Mouse (Mus musculus): ENCODE results near the gene Pmel. TPM values are rescaled to one million over a fixed set of nuclear protein-coding genes. Genes with fewer than 3 reads are reported as not detected.
A peak's percentile ranks its signal among the peaks of the same experiment; 100 is the strongest.

The Pmel gene
- polyA plus RNA-seq, 1 experiment from 2014 or later, result 2.3 TPM

DNA sequence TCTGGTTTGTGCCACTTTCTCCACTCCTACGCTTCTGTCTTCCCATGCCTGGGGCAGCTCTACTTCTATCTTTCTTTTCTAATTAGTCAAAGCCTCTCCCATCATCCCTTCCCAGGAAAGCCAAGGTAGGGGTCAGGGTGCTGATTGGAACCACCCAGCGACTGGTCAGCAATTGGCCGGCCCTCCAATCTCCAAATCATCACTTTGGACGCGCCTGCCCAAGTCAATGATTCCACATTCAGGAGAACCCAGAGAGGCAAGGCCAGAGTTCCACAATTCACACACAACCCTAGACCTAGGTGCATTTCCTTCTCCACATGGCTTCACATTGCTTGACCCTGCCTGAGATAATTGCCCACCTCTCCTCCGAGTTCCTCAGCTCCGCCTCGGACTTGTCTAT, 40.2 kb downstream of the Pmel start:
- Histone ChIP-seq H3K27ac (no peak overlapping the region; the same call in 1 of the 2 replicates), H3K4me3 (peak overlapping the region; percentile 74), H3K4me1 (peaks cover 21% of the 10 kb centered on the region), H3K36me3 (no peaks in the 10 kb centered on the region), H3K9me3 (no peaks in the 10 kb centered on the region), H3K4me2 (replicated peaks) (peak overlapping the region; percentile 89), H3K9ac (peak overlapping the region; percentile 84), H3K27me3 (peaks cover 13% of the 10 kb centered on the region)
- WGBS, result 20% methylated on average over 8 of the region's 8 CpGs
- no peak for ATAC-seq (ENCODE audit: low FRiP score, low read depth)

DNA sequence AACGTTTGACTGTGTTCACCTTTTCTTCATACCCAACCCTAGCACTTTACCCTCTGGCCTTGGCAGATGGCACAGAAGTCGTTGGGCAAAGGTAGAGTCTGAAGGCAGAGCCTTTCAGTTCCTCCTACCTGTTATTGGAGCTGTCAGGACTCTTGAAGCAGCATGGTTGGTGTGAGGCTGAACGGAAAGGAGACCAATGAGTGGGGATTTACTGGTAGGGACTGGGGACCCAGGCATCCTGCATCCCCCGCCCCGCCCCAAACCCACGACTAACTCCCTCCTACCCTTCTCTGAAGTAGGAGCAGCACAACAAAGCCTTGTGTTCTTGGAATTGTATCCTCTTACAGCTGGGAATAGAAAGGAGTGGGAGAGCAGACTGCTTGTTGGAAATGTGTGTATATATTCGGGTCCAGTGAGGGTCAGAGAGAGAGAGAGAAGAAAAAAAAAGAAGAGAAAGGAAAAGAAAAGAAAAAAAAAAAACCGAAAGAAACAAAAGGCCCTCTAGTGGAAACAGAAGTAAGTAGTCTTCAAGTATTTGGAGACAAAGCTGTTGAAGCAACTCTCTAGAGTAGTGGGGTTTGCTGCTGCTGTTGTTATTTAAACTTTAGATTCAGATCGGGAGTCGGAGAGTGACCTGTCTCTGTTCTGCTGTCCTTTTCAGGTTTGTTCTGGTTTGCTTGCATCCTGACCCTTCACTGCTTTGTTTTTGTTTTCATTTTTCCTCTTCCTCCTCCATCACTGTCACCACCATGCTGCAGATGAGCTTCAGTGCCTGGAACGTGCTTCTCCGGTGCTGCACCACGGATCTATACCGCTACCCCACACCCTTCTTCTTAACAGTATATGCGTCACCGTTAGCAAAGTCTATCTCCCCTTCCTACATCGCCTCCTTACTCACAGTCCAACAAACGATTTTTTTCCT, 40.9 kb downstream of the Pmel start, which contains the start of gene Dgka:
Dgka (minus strand) TSS at position 176 of the 922 bp plus-strand sequence.
- peak within 1 kb of the TSS; percentile 49 for H3K27ac ChIP-seq
- H3K4me2 ChIP-seq (replicated peaks), result peak within 1 kb of the TSS; percentile 89
- no peak for ATAC-seq (ENCODE audit: low FRiP score, low read depth)

DNA sequence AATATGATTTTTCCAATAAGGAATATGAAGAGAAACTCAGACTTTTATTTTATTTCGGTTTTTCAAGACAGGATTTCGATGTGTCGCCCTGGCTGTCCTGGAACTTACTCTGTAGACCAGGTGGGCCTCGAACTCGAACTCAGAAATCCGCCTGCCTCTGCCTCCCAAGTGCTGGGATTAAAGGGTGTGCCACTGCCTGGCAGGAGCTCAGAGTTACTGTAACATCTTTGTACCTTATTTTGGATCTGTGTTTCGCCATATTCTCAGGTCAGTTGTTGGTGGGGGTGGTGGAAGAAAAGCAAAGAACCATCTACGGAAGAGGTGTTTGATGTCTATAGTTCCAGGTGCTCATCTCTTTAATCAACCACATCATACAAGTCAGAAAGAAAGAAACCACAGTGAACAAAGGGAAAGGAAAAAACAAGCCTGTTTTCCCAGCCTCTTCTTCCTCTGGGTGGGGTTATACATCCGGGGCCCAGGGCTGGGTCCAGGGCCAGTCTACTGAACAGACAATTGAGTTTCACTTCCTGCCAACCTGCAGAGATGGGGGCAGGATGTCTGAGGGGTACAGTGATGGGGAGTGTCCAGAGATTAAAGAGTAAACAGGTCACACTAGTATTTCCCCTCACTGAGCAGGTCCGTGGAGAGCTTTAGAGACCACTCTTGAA, 42.1 kb downstream of the Pmel start:
- Histone ChIP-seq H3K4me1 (peaks cover 36% of the 10 kb centered on the region), H3K9ac (no peak overlapping the region), H3K4me2 (replicated peaks) (no peak overlapping the region), H3K27ac (no peak overlapping the region), H3K36me3 (no peaks in the 10 kb centered on the region; the same call in 1 of the 2 replicates), H3K27me3 (peaks cover 13% of the 10 kb centered on the region), H3K4me3 (no peak overlapping the region), H3K9me3 (no peaks in the 10 kb centered on the region)
- no peak for ATAC-seq (ENCODE audit: low FRiP score, low read depth)
- 92% methylated on average over 10 of the region's 10 CpGs for WGBS

More for the DNA sequence above, 40.9 kb downstream of the Pmel start, which contains the start of gene Dgka:
- peak within 1 kb of the TSS; percentile 84 for H3K9ac ChIP-seq
- peaks cover 28% of the 10 kb centered on the region for H3K4me1 ChIP-seq
- H3K36me3 ChIP-seq, result no peaks in the 10 kb centered on the region
- H3K4me3 ChIP-seq, result peak within 1 kb of the TSS; percentile 74
- H3K27me3 ChIP-seq, result peaks cover 13% of the 10 kb centered on the region
- no peaks in the 10 kb centered on the region for H3K9me3 ChIP-seq
- WGBS, result 24% methylated on average over 18 of the region's 18 CpGs

DNA sequence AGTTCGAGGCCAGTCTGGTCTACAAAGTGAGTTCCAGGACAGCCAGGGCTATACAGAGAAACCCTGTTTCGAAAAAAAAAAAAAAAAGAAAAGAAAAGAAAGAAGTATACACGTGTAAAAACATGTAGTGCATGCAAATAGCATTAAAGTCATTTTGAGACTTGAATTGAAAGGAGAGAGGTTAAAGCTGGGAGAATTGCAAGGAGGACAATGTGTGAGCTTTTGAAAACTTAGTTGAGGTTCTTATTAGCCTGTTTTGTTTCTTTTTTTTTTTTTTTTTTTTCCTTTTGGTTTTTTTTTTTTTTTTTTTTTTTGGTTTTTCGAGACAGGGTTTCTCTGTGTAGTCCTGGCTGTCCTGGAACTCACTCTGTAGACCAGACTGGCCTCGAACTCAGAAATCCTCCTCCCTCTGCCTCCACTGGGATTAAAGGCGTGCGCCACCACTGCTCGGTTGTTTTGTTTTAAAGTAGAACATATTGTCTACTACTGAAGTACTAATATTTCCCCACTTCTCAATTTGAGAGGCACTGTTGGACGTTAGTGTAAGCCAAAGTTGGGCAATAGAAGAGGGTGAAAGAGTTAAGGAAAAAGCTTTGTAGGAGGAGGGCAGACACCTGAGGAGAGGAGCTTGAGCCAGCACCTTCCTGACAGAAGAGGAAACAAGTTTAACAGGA, 43.1 kb downstream of the Pmel start:
- WGBS, result 38% methylated on average over 9 of the region's 9 CpGs
- no peak for ATAC-seq (ENCODE audit: low FRiP score, low read depth)

DNA sequence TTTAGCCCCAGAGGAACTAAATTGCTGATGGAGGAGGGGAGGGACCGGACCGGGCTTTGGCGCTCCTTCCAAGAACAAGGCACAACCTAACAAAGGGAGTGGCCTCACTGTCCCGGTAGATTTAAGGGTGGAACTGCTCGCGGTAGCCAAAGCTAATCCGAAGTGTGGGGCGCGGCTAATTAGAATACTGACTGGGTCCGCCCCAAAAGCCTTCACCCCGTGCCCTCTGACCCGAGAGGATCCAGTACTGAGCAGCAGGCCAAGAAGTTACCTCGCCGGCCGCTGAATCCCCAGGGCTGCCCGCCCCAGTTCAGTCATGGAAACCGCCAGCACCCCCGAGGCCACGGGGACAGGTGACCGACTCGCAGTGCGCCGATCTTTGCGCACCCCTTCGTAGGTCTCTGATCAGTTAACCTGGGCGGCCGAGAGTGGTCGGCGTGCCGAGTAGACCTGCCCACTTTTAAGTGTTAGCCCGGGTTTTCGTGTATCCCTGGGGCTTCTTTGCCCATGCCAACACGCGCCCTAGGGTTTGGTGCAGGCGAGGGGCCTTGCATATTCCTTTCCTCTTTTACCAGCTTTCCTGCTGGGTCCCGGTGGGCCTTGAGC, 43.8 kb downstream of the Pmel start, which contains the start of gene Pym1:
Pym1 (plus strand) TSS at position 244 of the 606 bp plus-strand sequence.
- Histone ChIP-seq H3K4me3 (peak within 1 kb of the TSS; percentile 73), H3K9me3 (no peaks in the 10 kb centered on the region), H3K27me3 (peaks cover 5% of the 10 kb centered on the region), H3K36me3 (peaks cover 8% of the 10 kb centered on the region), H3K27ac (peak within 1 kb of the TSS; percentile 97), H3K4me2 (replicated peaks) (peak within 1 kb of the TSS; percentile 88), H3K4me1 (peaks cover 32% of the 10 kb centered on the region), H3K9ac (peak within 1 kb of the TSS; percentile 86)
- WGBS, result under 1% methylated on average over 36 of the region's 36 CpGs
- ATAC-seq (ENCODE audit: low FRiP score, low read depth), result peak; percentile 59

More for the DNA sequence above, 43.1 kb downstream of the Pmel start:
- Histone ChIP-seq H3K4me2 (replicated peaks) (peak overlapping the region; percentile 88), H3K27ac (peak overlapping the region; percentile 97), H3K9ac (peak overlapping the region; percentile 86), H3K36me3 (peaks cover 1% of the 10 kb centered on the region; the same call in 1 of the 2 replicates), H3K9me3 (no peaks in the 10 kb centered on the region), H3K4me1 (peaks cover 36% of the 10 kb centered on the region), H3K4me3 (peak overlapping the region; percentile 73), H3K27me3 (peaks cover 12% of the 10 kb centered on the region)

DNA sequence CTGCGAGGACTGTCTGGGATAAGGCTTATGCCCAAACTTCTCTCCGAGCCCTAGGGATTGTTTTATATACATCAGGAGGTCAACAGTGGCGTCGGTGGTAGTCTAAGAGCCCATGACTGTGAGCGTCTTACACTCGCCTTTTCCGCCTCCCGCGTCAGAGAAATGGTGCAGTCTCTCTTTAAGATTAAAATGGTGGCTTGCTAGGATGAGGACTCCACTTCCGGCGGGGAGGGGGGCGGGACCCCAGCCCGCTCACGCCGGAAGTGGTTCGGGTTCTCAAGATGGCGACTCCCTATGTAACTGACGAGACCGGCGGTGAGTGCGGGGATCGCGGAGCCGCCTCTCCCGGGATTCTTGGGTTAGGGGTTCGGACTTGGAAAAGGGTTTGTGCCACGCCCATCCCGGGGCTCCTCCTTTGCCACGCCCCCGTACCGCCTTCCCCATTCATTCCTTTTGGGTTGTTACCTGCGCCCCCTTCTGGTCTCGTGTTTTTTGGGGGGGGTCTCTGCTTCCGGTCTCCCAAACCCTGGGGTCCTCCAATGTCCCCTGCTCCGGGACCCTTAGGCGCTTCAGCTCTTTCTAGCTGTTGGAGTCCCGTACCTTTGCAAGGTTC, 44.4 kb downstream of the Pmel start:
- WGBS, result under 1% methylated on average over 37 of the region's 37 CpGs
- peak; percentile 88 for ATAC-seq (ENCODE audit: low FRiP score, low read depth)

More for the DNA sequence above, 44.4 kb downstream of the Pmel start:
- peak overlapping the region; percentile 88 for H3K4me2 ChIP-seq (replicated peaks)
- H3K36me3 ChIP-seq, result peaks cover 13% of the 10 kb centered on the region
- peak overlapping the region; percentile 73 for H3K4me3 ChIP-seq
- no peaks in the 10 kb centered on the region for H3K9me3 ChIP-seq
- no peaks in the 10 kb centered on the region for H3K27me3 ChIP-seq
- H3K27ac ChIP-seq, result peak overlapping the region; percentile 97
- H3K4me1 ChIP-seq, result peaks cover 27% of the 10 kb centered on the region
- peak overlapping the region; percentile 86 for H3K9ac ChIP-seq

Other genes with a start within 250 kb of the Pmel start
- gene Smarcc2, start 244.9 kb upstream of the Pmel start, polyA plus RNA-seq (2015; fragmentation: Nextera tagmentation; extraction: Ambion mirVana), result 96.6 and 110 TPM in 2 replicates
- gene Myl6, start 210.1 kb upstream of the Pmel start, polyA plus RNA-seq (2015; fragmentation: Nextera tagmentation; extraction: Ambion mirVana), result 1,077 and 1,101 TPM in 2 replicates
- gene Myl6b, start 205.5 kb upstream of the Pmel start, polyA plus RNA-seq (2015; fragmentation: Nextera tagmentation; extraction: Ambion mirVana), result 4.7 and 5.0 TPM in 2 replicates
- 24.0 and 28.0 TPM in 2 replicates for gene Esyt1, start 178.3 kb upstream of the Pmel start, polyA plus RNA-seq (2015; fragmentation: Nextera tagmentation; extraction: Ambion mirVana)
- gene Zc3h10, start 156.4 kb upstream of the Pmel start, polyA plus RNA-seq (2015; fragmentation: Nextera tagmentation; extraction: Ambion mirVana), result 16.4 and 17.3 TPM in 2 replicates
- gene Rpl41, start 154.9 kb upstream of the Pmel start, polyA plus RNA-seq (2015; fragmentation: Nextera tagmentation; extraction: Ambion mirVana), result 3,677 and 3,933 TPM in 2 replicates
- 198 and 200 TPM in 2 replicates for gene Pa2g4, start 138.2 kb upstream of the Pmel start, polyA plus RNA-seq (2015; fragmentation: Nextera tagmentation; extraction: Ambion mirVana)
- 14.5 and 17.5 TPM in 2 replicates for gene Erbb3, start 114.5 kb upstream of the Pmel start, polyA plus RNA-seq (2015; fragmentation: Nextera tagmentation; extraction: Ambion mirVana)
- 752 and 768 TPM in 2 replicates for gene Rps26, start 77.4 kb upstream of the Pmel start, polyA plus RNA-seq (2015; fragmentation: Nextera tagmentation; extraction: Ambion mirVana)
- gene Ikzf4, start 58.2 kb upstream of the Pmel start, polyA plus RNA-seq (2015; fragmentation: Nextera tagmentation; extraction: Ambion mirVana), result 5.1 and 5.2 TPM in 2 replicates
- gene Suox, start 30.1 kb upstream of the Pmel start, polyA plus RNA-seq (2015; fragmentation: Nextera tagmentation; extraction: Ambion mirVana), result 22.0 TPM in 2 replicates
- 83.5 and 87.5 TPM in 2 replicates for gene Rab5b, start 7.9 kb upstream of the Pmel start, polyA plus RNA-seq (2015; fragmentation: Nextera tagmentation; extraction: Ambion mirVana)
- gene Cdk2, start 836 bp downstream of the Pmel start, polyA plus RNA-seq (2015; fragmentation: Nextera tagmentation; extraction: Ambion mirVana), result 132 and 134 TPM in 2 replicates
- gene Dgka, start 40.7 kb downstream of the Pmel start, polyA plus RNA-seq (2015; fragmentation: Nextera tagmentation; extraction: Ambion mirVana), result 12.0 and 12.1 TPM in 2 replicates
- 44.0 and 47.9 TPM in 2 replicates for gene Pym1, start 43.7 kb downstream of the Pmel start, polyA plus RNA-seq (2015; fragmentation: Nextera tagmentation; extraction: Ambion mirVana)
- 0.56 and 0.78 TPM in 2 replicates for gene Mmp19, start 86.7 kb downstream of the Pmel start, polyA plus RNA-seq (2015; fragmentation: Nextera tagmentation; extraction: Ambion mirVana)
- gene Dnajc14, start 99.9 kb downstream of the Pmel start, polyA plus RNA-seq (2015; fragmentation: Nextera tagmentation; extraction: Ambion mirVana), result 58.8 and 66.8 TPM in 2 replicates
- 25.3 and 27.1 TPM in 2 replicates for gene Tmem198b, start 100.2 kb downstream of the Pmel start, polyA plus RNA-seq (2015; fragmentation: Nextera tagmentation; extraction: Ambion mirVana)
- gene Sarnp, start 113.1 kb downstream of the Pmel start, polyA plus RNA-seq (2015; fragmentation: Nextera tagmentation; extraction: Ambion mirVana), result 224 and 240 TPM in 2 replicates
- gene Ormdl2, start 117.5 kb downstream of the Pmel start, polyA plus RNA-seq (2015; fragmentation: Nextera tagmentation; extraction: Ambion mirVana), result 30.2 and 34.0 TPM in 2 replicates
- gene Gdf11, start 187.5 kb downstream of the Pmel start, polyA plus RNA-seq (2015; fragmentation: Nextera tagmentation; extraction: Ambion mirVana), result 12.5 and 13.1 TPM in 2 replicates
- gene Cd63, start 196.8 kb downstream of the Pmel start, polyA plus RNA-seq (2015; fragmentation: Nextera tagmentation; extraction: Ambion mirVana), result 820 and 839 TPM in 2 replicates
- 12.2 and 12.9 TPM in 2 replicates for gene Rdh5, start 218.7 kb downstream of the Pmel start, polyA plus RNA-seq (2015; fragmentation: Nextera tagmentation; extraction: Ambion mirVana)
- 225 and 240 TPM in 2 replicates for gene Bloc1s1, start 219.8 kb downstream of the Pmel start, polyA plus RNA-seq (2015; fragmentation: Nextera tagmentation; extraction: Ambion mirVana)
- 4.8 and 5.5 TPM in 2 replicates for gene Itga7, start 229.6 kb downstream of the Pmel start, polyA plus RNA-seq (2015; fragmentation: Nextera tagmentation; extraction: Ambion mirVana)

All from limb, embryonic 13.5 days (tissue).